Mouse (Mus musculus) lung, postnatal 36 days (tissue): ENCODE results near the gene Snd1.

Source experiments
- DNase-seq: peaks from one replicate; pipeline ENCODE4 v3.0.0; 2022; ENCODE audit warnings: mixed read lengths

Gene Snd1

DNA sequence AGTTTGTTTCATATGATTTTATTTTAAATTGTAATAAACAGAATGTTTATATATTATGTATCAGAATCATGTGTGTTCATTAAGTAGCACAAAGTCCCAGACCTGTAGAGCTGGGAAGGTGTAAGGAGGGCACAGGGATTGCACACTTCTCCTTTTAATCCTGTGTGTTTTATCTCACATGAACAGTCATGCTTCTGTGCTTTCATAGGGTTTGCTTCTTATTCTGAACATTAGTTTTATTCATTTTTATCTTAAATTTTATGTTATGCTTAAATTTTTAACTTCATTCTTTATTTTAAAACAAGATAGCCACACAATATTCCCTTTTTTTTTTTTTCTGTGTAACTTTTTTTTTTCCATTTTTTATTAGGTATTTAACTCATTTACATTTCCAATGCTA, 170.3 kb downstream of the Snd1 start:
- DNase-seq = no peak

DNA sequence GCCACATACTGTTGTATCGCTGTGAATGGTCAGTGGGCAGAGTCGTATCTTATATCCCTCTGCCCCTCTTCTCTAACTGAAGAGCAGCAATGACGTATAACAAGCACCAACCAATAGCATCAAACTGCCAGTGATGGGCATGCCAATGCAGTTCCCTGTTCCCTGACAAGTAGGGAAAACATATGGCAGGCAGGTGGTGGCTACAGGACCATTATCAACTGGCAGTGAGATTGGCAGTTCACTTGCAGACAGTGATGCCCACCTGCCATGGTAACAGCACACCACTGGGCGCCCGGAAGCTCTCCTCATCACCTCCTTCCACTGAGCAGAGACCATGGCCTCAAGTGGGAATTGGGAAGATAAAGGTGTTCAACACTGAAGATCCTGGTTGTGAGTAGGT, 181.6 kb downstream of the Snd1 start:
- no peak for DNase-seq

DNA sequence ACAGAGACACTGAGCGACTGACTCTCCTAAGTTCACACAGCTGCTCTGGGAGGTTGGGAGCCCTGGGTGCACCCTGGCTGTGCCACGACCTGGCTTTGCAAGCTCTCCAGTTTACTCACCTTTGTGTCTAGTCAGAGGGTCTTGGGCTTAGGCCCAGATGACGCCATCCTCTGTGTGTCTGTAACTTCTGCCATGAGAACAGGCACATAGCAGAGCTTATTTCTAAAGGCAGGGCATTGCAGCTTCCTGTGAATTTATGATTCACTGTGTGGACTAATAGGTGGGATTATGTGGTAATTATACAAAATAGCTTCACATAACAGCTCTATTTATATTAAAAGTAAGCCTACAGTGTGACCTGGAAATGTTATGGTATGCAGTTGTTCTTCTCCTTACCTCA, 188.1 kb downstream of the Snd1 start:
- DNase-seq = no peak

DNA sequence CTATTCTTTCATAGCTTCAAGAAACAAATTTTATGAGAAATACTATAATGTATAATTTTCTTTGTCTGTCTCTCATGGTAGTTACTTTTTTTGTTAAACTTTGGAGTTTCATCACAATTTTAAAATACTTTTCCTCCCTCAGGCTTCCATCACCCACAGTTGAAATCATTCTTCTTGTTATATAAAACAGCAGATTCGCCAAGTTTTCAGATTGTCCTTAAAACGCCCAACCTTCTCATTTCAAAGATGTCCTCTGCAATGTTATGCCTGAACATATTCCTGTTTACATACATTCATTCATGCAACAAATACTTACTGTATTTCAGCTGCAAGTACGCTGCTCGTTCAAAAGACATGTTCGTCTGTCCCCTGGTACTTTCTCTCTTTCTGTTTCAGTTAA, 188.7 kb downstream of the Snd1 start:
- DNase-seq = no peak

DNA sequence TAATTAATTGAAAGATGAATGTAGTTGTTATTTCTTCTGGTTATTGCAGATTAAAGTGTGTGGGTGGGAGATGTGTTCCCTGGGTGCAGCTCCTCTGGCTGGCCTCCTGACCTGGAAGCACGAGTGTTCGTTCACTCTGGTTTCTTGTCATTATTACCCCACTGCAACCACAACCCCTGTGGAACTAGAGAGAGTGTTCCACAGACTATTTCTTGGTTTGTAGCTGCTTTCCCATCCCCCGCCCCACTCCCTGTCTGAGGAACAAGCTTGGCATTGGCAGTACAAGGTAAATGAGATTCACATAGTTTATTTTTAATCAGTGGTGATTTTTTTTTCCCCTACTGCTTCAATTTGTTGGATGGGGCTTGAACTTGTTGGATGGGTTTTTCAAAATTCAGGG, 189.8 kb downstream of the Snd1 start:
- DNase-seq = peak; percentile 8

DNA sequence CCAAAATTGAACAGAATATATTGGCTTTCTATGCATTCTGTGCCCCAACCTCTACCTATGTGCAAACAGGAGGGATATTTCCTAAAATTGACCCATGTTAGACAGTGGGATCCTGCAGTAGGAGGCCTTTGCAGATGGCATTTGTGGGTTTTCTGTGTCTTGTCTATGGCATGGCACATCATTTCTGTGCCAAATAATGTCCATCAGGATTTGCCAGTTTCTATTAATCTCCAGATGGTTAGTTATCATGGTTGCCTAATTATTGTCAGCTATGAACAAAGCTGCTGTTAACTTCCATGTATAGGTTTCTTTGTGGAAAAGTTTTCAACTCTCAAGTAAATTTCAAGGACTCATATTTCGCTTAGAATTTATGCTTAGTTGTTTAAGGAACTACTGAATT, 192.6 kb downstream of the Snd1 start:
- no peak for DNase-seq

DNA sequence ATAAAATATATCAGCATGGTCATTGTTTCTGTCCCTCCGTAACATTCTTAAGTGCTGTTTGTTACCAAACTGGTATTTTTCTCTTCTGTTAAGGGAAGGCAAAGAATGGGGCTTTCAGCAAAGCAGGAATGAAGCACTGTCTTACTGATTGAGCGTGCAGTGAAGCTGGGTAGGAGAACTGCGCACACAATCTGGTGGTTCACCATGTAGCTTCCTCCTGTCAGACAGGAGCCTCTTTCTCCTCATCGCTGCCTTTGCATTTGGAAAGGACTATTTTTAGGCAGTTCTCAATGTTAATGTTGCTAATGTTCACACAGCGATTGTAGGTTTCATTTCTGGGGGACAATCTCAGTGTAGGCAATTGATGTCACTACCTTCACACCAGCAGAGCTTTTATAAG, 194.3 kb downstream of the Snd1 start:
- no peak for DNase-seq

DNA sequence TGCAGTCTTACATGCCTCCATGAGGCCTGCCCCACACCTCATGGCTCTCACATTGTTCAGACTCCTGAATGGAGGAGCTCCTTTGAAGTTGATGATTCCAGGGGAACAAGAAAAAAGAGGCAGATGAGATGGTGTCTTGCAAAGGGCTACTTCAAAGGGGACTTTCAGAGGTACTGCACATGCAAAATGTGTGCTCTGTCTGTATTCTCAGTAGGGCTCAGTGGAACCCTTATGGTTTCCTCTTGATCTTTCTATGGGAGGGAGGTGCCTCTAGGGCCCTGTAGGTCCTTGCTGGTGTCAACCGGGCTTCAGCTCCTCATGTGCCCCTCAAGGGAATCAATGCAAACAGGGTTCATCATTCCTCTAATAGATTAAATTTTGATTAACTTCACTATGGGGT, 197.4 kb downstream of the Snd1 start:
- no peak for DNase-seq

DNA sequence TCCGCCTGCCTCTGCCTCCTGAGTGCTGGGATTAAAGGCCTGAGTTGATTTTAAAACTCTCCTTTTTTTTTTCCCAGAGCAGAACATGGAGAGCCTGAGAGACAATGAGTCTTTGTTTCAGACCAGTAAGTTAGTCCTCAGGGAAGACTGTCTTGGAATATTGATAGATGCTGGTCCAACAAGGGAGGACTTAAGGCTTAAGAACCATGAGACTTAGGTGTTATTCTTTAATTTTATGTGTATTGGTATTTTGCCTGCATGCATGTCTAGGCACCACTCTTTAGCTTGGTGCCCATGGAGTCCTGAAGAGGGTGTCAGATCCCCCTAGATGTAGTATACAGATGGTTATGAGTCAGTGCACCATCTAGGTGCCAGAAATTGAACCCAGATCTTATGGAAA, 199.7 kb downstream of the Snd1 start:
- DNase-seq = no peak

DNA sequence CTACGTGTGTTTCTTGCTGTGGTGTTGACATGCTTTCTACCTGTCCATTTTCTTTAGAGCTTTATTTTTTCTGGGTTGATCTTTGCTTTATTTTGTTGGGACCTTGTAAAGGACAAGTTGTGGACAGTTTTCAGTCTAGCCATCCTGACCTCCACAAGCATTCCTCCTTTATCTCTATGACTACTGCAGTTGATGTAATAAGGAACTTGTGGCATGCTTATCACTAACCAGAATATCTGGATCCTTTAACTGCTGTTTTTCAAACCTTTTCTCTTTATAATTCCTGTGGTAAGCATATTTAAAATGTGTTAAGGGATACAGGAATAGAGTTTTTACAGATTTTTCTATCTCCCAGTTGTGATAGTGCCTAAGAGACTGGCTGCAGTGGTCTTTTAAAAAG, 204.0 kb downstream of the Snd1 start:
- DNase-seq = no peak

DNA sequence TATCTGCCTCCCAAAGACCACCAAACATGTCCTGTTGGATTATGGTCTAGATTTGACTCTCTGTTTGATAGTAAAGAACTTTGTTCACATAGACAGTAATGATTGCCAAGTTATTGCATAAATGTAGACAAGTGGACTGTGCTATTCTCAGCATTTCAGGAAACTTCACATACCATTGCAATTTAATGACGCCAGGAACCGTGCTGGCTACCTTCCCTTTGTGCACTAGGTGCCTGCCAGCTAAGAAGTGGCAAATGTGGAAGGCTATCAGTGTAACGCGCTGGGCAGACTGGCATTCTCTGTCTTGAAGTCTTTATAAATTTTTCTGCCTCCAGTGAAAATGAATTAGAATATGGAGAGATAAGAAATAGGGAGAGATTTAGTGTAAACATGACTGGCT, 205.6 kb downstream of the Snd1 start:
- peak; percentile 66 for DNase-seq

DNA sequence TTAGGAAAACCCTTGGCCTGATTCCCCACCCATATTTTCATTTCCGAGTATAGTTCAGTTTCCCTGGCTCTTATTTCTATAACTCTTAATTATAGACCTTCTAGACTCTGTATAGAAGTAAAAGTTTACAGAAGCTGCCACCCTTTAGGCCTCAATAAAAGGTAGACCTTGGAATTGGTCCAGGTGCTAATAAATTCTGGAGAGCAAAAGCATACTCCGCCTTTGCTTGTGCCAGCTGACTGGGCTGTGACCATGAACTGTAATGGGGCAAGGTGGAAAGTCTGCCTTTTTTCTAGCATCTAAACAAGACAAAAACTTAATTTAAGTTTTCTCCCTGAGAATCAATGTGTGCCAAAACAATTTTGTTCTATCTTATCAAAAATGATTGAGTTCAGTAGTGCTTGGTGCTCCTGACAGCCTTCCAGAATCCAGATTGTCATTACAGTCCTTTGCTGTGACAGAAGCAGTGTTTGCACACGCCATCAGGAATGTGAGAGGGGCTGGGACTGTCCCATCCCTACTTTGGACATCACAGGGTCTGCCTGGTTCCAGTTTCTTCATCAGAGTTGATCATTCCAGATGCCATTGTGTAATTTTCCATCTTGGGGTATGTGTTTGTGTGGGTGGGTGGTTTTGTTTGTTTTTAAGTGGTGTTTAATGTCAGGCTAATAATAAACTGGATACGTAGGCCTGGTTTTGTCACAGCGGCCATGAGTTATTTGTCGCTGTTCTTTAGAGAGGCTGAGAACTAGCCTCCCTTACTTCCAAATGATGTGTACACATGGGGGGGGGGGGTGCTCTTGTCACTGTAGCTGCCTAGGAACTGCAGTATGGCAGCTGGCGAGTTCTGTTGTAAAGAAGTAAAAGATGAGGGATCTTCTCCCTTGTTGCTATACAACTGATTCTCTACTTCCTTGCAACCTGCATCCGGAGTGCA, 206.8 kb downstream of the Snd1 start:
- DNase-seq = peak; percentile 25

DNA sequence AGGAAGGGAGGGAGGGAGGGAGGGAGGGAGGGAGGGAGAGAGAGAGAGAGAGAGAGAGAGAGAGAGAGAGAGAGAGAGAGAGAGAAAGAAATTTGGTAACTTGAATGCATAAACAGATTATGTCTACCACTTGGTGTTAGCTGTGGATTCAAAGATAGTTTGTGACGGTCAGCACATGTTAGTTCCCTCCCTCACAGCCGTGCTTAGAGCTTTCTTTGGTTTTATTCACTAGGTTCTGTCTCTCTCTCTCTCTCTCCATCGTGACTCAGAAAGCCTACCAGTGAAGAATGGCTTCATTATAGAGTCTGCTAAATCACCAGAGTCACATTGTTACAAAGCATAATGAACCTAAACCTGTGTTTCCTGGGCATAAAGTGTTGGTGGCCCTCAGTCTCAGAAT, 210.1 kb downstream of the Snd1 start:
- DNase-seq = no peak

DNA sequence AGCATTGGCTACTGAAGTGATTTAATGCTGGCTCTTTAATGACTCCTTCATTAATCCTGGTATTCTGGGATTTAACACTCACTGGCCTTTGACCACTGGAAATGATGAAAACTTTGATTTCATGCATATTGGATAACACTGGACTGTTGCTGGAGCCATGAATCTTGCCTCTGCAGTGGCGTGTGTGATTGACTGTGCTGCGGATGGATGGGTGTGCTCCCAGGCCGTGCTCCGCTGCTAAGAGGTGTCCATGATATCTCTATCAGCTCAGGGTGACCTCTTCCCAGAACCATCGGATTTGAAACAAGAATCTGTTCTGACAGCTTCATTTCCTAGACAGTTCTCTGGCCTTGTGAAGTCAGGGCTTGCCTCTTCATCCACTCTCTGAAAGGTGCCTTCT, 210.8 kb downstream of the Snd1 start:
- no peak for DNase-seq

DNA sequence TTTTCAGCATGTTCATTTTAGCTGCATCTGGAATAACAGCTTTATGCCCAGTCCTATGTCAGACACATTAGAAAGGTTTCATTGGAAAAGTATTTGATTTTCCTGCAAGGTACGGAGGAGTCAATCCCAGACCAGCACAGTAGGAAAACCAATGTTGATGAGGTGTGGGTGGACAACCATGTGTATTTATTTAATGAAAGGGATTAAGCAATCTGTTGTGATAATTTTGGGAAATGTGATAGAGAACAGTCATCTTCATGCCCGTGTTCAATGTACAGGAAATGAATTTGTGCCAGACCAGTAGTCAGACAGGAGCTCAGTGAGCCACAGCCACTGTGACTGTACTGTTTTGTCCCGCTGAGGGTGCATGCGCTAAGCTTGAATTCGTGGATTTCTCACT, 212.8 kb downstream of the Snd1 start:
- no peak for DNase-seq

DNA sequence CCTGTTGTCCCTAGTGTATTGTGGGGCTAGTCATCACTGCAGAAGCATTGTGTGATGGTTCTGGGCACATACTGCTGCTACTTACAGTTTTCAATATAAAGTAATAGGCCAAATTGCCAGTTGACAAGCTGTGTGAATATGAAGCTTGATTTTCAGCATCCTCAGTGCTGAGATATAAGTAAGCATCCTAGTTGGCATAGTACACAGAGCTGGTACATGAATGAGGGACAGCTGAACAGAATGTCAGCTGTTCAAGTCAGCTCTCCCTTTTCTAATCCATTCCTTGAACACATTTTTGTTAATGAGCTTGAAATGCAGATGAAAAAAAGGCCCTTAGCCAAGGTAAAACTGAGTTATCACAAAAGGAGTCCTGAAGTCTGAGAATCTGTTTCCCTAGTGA, 217.7 kb downstream of the Snd1 start:
- no peak for DNase-seq

DNA sequence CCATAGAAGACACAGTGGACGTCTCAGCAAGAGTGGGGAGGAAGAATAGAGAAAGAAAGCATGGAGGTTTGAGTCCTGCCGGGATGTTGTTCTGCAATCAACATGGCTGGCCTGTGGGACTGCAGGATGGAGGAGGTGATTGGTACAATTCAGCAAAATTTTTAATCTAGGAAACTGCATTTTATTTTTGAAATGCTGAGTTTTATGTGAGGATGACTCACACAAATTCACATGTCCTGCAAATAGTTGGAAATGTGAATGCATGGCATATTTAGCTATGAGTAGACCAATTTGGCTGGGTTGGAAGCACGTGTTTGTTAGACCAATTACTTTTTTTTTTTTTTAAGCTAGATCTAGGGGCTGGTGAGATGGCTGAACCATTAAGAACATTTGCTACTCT, 222.3 kb downstream of the Snd1 start:
- no peak for DNase-seq

DNA sequence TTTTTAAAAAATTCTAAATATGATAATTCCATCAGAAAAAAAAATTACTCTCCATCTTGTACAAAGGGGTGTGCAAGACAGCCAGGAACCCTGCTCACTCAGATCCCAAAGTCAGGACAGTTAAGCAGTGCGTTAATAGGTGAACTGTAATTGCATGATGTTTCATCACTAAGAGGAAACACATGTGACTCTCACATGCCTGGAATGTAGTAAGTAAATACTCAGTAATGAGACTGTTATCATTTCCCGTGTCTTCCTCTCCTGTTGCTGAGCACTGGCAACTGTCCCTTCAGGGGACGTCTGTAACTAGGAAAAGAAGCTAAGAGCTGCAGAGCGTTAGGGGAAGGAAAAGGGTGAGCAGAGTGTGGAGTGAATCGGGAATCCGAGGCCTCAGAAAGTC, 229.7 kb downstream of the Snd1 start:
- peak; percentile 26 for DNase-seq

DNA sequence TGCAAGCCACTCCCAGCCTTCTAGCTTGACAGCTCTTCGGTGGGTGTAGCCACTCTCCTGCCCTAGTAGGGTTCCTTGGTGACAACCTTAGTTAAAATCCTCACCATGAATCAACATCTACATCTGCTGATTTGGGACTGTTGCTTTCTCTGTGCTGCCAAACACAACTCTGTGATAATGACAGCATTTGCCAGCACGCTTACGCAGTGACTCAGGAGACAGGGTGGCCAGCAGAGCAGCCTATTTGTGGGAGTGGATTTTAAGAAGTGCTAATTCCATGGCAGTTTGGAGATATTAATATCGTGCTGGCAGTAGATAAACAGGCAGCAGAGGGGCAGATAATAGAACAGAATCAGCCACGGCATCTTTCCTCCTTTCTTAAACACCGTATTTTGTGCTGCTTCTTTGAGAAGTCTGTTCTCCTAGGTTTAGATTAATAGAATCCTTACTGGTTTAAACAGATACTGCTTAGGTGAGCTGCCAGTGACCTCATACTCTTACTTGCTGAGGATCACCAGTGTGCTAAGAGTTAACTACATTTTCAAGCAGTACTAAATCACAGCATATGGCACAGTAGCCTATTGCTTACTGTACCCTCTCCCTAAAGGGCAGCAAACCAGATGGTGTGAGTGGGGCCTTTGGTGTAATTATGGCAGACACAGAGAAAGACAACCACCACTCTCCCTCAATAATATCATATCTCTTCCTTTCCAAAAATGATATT, 230.6 kb downstream of the Snd1 start:
- DNase-seq = no peak

DNA sequence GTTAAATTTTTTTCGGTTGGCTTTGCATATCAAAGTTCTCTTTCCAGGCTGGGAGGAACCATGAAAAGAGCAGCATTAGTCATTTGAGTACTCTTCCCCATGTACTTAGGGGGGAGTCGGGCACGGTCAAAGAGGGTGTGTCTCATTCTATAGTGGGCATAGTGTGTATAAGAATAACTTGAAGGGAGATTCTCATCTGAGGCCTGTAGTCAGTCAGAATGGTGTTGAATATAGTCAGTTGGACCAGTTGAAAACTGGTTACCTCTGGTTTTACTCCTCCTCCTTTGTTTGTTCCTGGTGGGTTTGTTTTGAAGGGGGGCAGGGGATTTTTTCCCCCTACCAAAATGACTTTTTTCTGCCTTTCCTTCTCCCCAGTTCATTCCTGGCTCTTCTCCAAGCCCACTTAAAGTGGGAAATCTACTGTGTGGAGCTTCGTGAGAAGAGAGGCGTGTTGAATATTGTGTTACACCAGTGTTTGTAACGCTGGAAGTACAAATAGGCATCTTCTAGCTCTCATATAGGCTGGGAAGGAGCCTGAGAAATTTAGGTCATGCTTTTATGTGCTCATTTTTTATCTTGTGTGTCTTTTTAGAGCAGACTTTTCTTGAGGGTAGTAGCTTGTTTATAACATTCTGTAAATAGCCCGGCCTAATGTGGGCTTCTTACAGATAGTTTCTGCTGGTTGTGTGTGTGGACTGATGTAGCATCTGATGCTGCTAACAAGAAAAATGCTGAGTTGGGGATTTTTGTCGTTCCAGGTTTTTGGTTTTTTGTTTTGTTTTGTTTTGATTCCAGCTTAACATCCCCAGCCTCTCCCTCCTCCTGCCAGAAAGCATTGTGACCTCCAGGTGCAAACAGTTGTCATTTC, 231.4 kb downstream of the Snd1 start:
- no peak for DNase-seq

DNA sequence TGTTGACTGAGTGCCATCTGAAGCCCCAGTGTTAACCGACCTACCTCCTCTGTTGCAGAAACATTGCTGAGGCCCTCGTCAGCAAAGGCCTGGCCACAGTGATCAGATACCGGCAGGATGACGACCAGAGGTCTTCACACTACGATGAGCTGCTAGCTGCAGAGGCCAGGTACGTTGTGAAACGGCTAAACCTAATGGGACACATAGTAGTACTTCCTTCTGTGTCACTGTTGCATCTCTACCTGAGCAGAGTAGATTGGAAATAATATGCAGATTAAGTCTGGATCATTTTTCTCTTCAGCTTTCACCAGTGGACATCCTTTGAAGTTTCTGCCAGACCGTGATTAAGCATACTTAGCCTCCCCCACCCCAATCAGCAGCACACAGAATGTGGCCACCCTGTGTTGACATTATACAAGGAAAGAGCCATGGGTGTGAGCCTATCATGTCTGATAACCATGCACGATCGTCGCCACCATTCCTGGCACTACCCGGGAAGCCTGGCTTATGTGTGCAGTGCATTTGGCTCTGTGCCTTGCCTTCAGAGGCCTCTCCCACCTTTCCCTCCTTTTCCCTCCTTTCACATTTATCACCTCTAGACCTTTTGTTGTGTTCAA, 232.1 kb downstream of the Snd1 start:
- peak; percentile 7 for DNase-seq

DNA sequence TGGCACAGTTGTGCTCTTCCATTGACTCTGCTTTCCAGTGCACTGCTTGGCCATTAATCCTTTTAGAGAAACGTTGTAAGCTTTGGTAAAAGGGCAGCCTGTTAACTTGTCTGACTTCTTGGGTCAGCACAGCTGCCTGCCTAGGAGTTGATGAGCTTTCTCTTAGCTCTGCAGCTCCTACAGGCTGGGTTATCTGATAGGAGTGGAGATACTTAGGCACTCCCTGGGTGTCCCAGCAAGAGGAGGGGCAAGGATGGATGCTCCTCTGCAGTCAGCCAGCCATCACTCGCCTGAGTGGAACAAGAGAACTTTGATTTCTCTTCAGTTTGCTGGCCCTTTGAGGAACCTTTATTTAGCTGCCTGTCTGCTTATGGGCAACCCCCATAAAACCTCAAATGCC, 235.1 kb downstream of the Snd1 start:
- DNase-seq = no peak
